Mouse (Mus musculus) lung, postnatal 10 days (tissue): ENCODE measurements at regions not wholly inside any gene's neighbourhood (a gene's known extent, or its start where the extent isn't known, plus 50 kb on each side); places are given as distances from the start of the nearest gene placed in this dataset.

Source experiments
- DNase-seq: peaks from one replicate; pipeline ENCODE4 v3.0.0; 2021

- no peak for DNase-seq
Observed at GRCm38 (mm10) chr12:50190892-50191539, 457.9 kb downstream of the Prkd1 start.

- DNase-seq: no peak
Observed at GRCm38 (mm10) chr12:50191733-50192612, 456.9 kb downstream of the Prkd1 start.

- no peak for DNase-seq
Observed at GRCm38 (mm10) chr12:50193501-50193900, 455.4 kb downstream of the Prkd1 start.

GRCm38 (mm10) chr12:50194714-50195113, 454.2 kb downstream of the Prkd1 start:
- no peak for DNase-seq

- DNase-seq: no peak
Observed at GRCm38 (mm10) chr12:50196339-50196738, 452.6 kb downstream of the Prkd1 start.

GRCm38 (mm10) chr12:50241139-50241538, 407.8 kb downstream of the Prkd1 start:
- DNase-seq: no peak

GRCm38 (mm10) chr12:50258901-50259300, 390.0 kb downstream of the Prkd1 start:
- no peak for DNase-seq

GRCm38 (mm10) chr12:50261072-50261471, 387.8 kb downstream of the Prkd1 start:
- no peak for DNase-seq

- no peak for DNase-seq
Observed at GRCm38 (mm10) chr12:50273239-50273880, 375.5 kb downstream of the Prkd1 start.

GRCm38 (mm10) chr12:50281615-50282014, 367.3 kb downstream of the Prkd1 start:
- DNase-seq: no peak
